Mouse (Mus musculus): ENCODE data around the gene Nlrp6. TPM values are rescaled to one million over a fixed set of nuclear protein-coding genes. Genes with fewer than 3 reads are reported as not detected.
"Not testable (repeated sequence)": the region's sequence is repeated elsewhere in the genome, so short reads cannot be mapped to it uniquely, and the experiment has no call there.

The Nlrp6 gene
- polyA plus RNA-seq, 1 experiment = not detected

GRCm38 (mm10) chr7:140967862-140968591 lies 47.3 kb downstream of the Nlrp6 start:
- peak overlapping the region; percentile 84 for H3K9ac ChIP-seq (ENCODE audit: low read depth, poor library complexity, severe bottlenecking)
- H3K27me3 ChIP-seq (ENCODE audit: control insufficient read depth, insufficient read depth, low read length, poor library complexity, severe bottlenecking) = no peaks in the 10 kb centered on the region
- H3K4me3 ChIP-seq (ENCODE audit: low read depth, low read length) = peak overlapping the region; percentile 93
- TF ChIP-seq CTCF (IDR thresholded peaks at IDR 0.05; ENCODE audit: low read depth, low read length) (no peak), POLR2A (IDR thresholded peaks at IDR 0.05; ENCODE audit: insufficient read depth, low read length) (peak; percentile 24), EP300 (IDR thresholded peaks at IDR 0.05; ENCODE audit: insufficient read depth, low read depth, low read length) (peak; percentile 92)
- peaks cover 2% of the 10 kb centered on the region; the same call in 1 of the 2 replicates for H3K36me3 ChIP-seq (ENCODE audit: control insufficient read depth, insufficient read depth, low read length, poor library complexity, severe bottlenecking)
- H3K4me1 ChIP-seq (ENCODE audit: control insufficient read depth, insufficient read depth, low read length) = peaks cover 7% of the 10 kb centered on the region
- no peaks in the 10 kb centered on the region for H3K9me3 ChIP-seq (replicated peaks; ENCODE audit: control insufficient read depth, insufficient read depth, low read length, poor library complexity, severe bottlenecking)
- peak overlapping the region; percentile 97 for H3K27ac ChIP-seq (ENCODE audit: insufficient read depth, low read length)

- Histone ChIP-seq H3K27ac (ENCODE audit: insufficient read depth, low read length) (peak overlapping the region; percentile 43; the same call in 1 of the 2 replicates), H3K9ac (ENCODE audit: low read depth, poor library complexity, severe bottlenecking) (peak overlapping the region; percentile 84), H3K4me3 (ENCODE audit: low read depth, low read length) (peak overlapping the region; percentile 58)
- H3K9me3 ChIP-seq (replicated peaks; ENCODE audit: control insufficient read depth, insufficient read depth, low read length, poor library complexity, severe bottlenecking); H3K4me1 ChIP-seq (ENCODE audit: control insufficient read depth, insufficient read depth, low read length); H3K36me3 ChIP-seq (ENCODE audit: control insufficient read depth, insufficient read depth, low read length, poor library complexity, severe bottlenecking); H3K27me3 ChIP-seq (ENCODE audit: control insufficient read depth, insufficient read depth, low read length, poor library complexity, severe bottlenecking): not testable (repeated sequence)
Observed at GRCm38 (mm10) chr7:140968710-140969109, 48.0 kb downstream of the Nlrp6 start.

- H3K4me3 ChIP-seq (ENCODE audit: low read depth, low read length) = peak overlapping the region; percentile 29
- H3K27me3 ChIP-seq (ENCODE audit: control insufficient read depth, insufficient read depth, low read length, poor library complexity, severe bottlenecking) = no peaks in the 10 kb centered on the region
- peaks cover 2% of the 10 kb centered on the region; the same call in 1 of the 2 replicates for H3K36me3 ChIP-seq (ENCODE audit: control insufficient read depth, insufficient read depth, low read length, poor library complexity, severe bottlenecking)
- peak overlapping the region; percentile 78 for H3K27ac ChIP-seq (ENCODE audit: insufficient read depth, low read length)
- H3K9me3 ChIP-seq (replicated peaks; ENCODE audit: control insufficient read depth, insufficient read depth, low read length, poor library complexity, severe bottlenecking) = no peaks in the 10 kb centered on the region
- TF ChIP-seq EP300 (IDR thresholded peaks at IDR 0.05; ENCODE audit: insufficient read depth, low read depth, low read length) (no peak), POLR2A (IDR thresholded peaks at IDR 0.05; ENCODE audit: insufficient read depth, low read length) (no peak), CTCF (IDR thresholded peaks at IDR 0.05; ENCODE audit: low read depth, low read length) (no peak)
- no peak overlapping the region for H3K9ac ChIP-seq (ENCODE audit: low read depth, poor library complexity, severe bottlenecking)
- peaks cover 5% of the 10 kb centered on the region for H3K4me1 ChIP-seq (ENCODE audit: control insufficient read depth, insufficient read depth, low read length)
Observed at GRCm38 (mm10) chr7:140970931-140971330, 50.2 kb downstream of the Nlrp6 start.

GRCm38 (mm10) chr7:140971479-140972171 lies 50.9 kb downstream of the Nlrp6 start:
- Histone ChIP-seq H3K9ac (ENCODE audit: low read depth, poor library complexity, severe bottlenecking) (peak overlapping the region; percentile 21; the same call in 1 of the 2 replicates), H3K36me3 (ENCODE audit: control insufficient read depth, insufficient read depth, low read length, poor library complexity, severe bottlenecking) (peaks cover 2% of the 10 kb centered on the region; the same call in 1 of the 2 replicates), H3K4me1 (ENCODE audit: control insufficient read depth, insufficient read depth, low read length) (peaks cover 5% of the 10 kb centered on the region), H3K9me3 (replicated peaks; ENCODE audit: control insufficient read depth, insufficient read depth, low read length, poor library complexity, severe bottlenecking) (no peaks in the 10 kb centered on the region), H3K27ac (ENCODE audit: insufficient read depth, low read length) (peak overlapping the region; percentile 78), H3K4me3 (ENCODE audit: low read depth, low read length) (no peak overlapping the region), H3K27me3 (ENCODE audit: control insufficient read depth, insufficient read depth, low read length, poor library complexity, severe bottlenecking) (no peaks in the 10 kb centered on the region)
- no peak for TF ChIP-seq POLR2A (IDR thresholded peaks at IDR 0.05; ENCODE audit: insufficient read depth, low read length)
- TF ChIP-seq CTCF (IDR thresholded peaks at IDR 0.05; ENCODE audit: low read depth, low read length) = no peak
- 0 out of 2 replicates have a peak, but pooled peaks have one; percentile 4 for TF ChIP-seq EP300 (IDR thresholded peaks at IDR 0.05; ENCODE audit: insufficient read depth, low read depth, low read length)

- Histone ChIP-seq H3K9me3 (replicated peaks; ENCODE audit: control insufficient read depth, insufficient read depth, low read length, poor library complexity, severe bottlenecking) (no peaks in the 10 kb centered on the region), H3K4me1 (ENCODE audit: control insufficient read depth, insufficient read depth, low read length) (peaks cover 5% of the 10 kb centered on the region), H3K27ac (ENCODE audit: insufficient read depth, low read length) (peak overlapping the region; percentile 52), H3K36me3 (ENCODE audit: control insufficient read depth, insufficient read depth, low read length, poor library complexity, severe bottlenecking) (peaks cover 2% of the 10 kb centered on the region; the same call in 1 of the 2 replicates), H3K9ac (ENCODE audit: low read depth, poor library complexity, severe bottlenecking) (no peak overlapping the region), H3K4me3 (ENCODE audit: low read depth, low read length) (no peak overlapping the region), H3K27me3 (ENCODE audit: control insufficient read depth, insufficient read depth, low read length, poor library complexity, severe bottlenecking) (no peaks in the 10 kb centered on the region)
- TF ChIP-seq POLR2A (IDR thresholded peaks at IDR 0.05; ENCODE audit: insufficient read depth, low read length) (no peak), CTCF (IDR thresholded peaks at IDR 0.05; ENCODE audit: low read depth, low read length) (no peak), EP300 (IDR thresholded peaks at IDR 0.05; ENCODE audit: insufficient read depth, low read depth, low read length) (no peak)
Observed at GRCm38 (mm10) chr7:140973396-140974165, 52.9 kb downstream of the Nlrp6 start.
